Mouse (Mus musculus): Measurements from ENCODE around the gene Kcnab1. TPM values are rescaled to one million over a fixed set of nuclear protein-coding genes. Genes with fewer than 3 reads are reported as not detected.

Kcnab1 gene
- polyA plus RNA-seq, 1 experiment: 0.05 TPM

DNA sequence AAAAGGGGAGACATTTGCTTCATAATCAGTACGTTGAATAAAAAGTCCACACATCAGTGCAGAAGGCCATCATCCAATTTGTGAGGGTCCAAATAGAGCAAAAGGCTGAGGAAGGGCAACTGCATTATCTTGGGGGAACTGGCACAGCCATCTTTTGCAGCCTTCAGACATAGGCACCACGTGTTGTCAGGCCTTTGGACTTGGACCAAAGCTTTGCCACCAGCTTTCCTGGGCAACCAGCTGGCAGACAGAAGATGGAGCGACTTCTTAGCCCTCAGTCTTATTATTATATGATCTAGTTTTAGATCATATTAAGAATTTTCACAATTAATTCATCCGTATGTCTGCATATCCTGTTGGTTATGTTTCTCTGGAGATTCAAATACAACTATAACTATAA is 296.6 kb downstream of the Kcnab1 start:
- 69% methylated on average over 4 of the region's 4 CpGs for WGBS
- no peaks in the 10 kb centered on the region for H3K27me3 ChIP-seq (ENCODE audit: control insufficient read depth, insufficient read depth, low read length)
- H3K4me1 ChIP-seq (ENCODE audit: control insufficient read depth, insufficient read depth, insufficient read length, low read length): no peaks in the 10 kb centered on the region
- no peak overlapping the region for H3K27ac ChIP-seq (ENCODE audit: insufficient read depth, low read depth, low read length)
- no peaks in the 10 kb centered on the region for H3K36me3 ChIP-seq (ENCODE audit: control insufficient read depth, insufficient read depth, low read length)
- no peak overlapping the region for H3K4me3 ChIP-seq (ENCODE audit: low read depth, low read length)
- TF ChIP-seq CTCF (IDR thresholded peaks at IDR 0.05; ENCODE audit: extremely low read depth, insufficient read length, insufficient replicate concordance, low read depth, low read length): no peak
- TF ChIP-seq POLR2A (IDR thresholded peaks at IDR 0.05; ENCODE audit: low read depth, low read length): no peak

DNA sequence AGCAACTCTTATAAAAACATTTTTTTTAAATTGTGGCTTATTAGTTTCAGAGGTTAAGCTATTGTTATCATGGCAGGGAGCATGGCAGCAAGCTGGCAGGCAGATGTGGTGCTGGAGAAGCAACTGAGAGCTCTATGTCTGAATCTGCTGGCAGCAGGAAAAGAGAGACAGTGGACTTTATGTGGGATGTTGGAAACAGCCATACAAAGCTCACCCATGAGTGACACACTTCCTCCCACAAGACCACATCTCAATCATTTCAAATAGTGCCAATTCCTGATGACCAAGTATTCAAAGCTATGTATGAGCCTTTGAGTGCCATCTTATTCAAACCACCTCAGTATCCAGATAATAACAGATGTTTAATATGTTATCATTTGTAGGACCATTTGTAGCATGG is 298.7 kb downstream of the Kcnab1 start:
- no peaks in the 10 kb centered on the region for H3K36me3 ChIP-seq (ENCODE audit: control insufficient read depth, insufficient read depth, low read length)
- no peak for TF ChIP-seq CTCF (IDR thresholded peaks at IDR 0.05; ENCODE audit: extremely low read depth, insufficient read length, insufficient replicate concordance, low read depth, low read length)

DNA sequence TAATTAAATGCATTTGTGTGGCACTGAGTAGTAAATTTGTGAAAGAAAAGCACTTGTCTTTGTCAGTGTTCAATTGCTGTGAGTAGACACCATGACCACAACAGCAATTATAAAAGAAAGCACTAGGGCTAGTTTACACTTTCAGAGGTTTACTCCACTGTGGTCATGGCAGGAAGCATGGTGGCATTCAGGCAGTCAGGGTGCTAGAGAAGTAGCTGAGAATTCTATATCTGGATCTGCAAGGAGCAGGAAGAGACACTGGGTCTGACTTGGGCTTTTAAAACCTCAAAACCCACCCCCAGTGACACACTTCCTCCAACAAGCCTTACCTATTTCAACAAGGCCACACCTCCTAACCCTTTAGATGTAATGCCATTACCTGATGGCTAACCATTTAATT is 307.4 kb downstream of the Kcnab1 start:
- no peaks in the 10 kb centered on the region for H3K36me3 ChIP-seq (ENCODE audit: control insufficient read depth, insufficient read depth, low read length)
- no peak overlapping the region for H3K27ac ChIP-seq (ENCODE audit: insufficient read depth, low read depth, low read length)
- H3K4me1 ChIP-seq (ENCODE audit: control insufficient read depth, insufficient read depth, insufficient read length, low read length): no peaks in the 10 kb centered on the region
- TF ChIP-seq CTCF (IDR thresholded peaks at IDR 0.05; ENCODE audit: extremely low read depth, insufficient read length, insufficient replicate concordance, low read depth, low read length) (no peak), POLR2A (IDR thresholded peaks at IDR 0.05; ENCODE audit: low read depth, low read length) (no peak)
- H3K4me3 ChIP-seq (ENCODE audit: low read depth, low read length): no peak overlapping the region
- no peaks in the 10 kb centered on the region; the same call in 1 of the 2 replicates for H3K27me3 ChIP-seq (ENCODE audit: control insufficient read depth, insufficient read depth, low read length)

More for the DNA sequence above, 298.7 kb downstream of the Kcnab1 start:
- H3K27ac ChIP-seq (ENCODE audit: insufficient read depth, low read depth, low read length): no peak overlapping the region
- no peak overlapping the region for H3K4me3 ChIP-seq (ENCODE audit: low read depth, low read length)
- H3K4me1 ChIP-seq (ENCODE audit: control insufficient read depth, insufficient read depth, insufficient read length, low read length): no peaks in the 10 kb centered on the region
- H3K27me3 ChIP-seq (ENCODE audit: control insufficient read depth, insufficient read depth, low read length): no peaks in the 10 kb centered on the region

DNA sequence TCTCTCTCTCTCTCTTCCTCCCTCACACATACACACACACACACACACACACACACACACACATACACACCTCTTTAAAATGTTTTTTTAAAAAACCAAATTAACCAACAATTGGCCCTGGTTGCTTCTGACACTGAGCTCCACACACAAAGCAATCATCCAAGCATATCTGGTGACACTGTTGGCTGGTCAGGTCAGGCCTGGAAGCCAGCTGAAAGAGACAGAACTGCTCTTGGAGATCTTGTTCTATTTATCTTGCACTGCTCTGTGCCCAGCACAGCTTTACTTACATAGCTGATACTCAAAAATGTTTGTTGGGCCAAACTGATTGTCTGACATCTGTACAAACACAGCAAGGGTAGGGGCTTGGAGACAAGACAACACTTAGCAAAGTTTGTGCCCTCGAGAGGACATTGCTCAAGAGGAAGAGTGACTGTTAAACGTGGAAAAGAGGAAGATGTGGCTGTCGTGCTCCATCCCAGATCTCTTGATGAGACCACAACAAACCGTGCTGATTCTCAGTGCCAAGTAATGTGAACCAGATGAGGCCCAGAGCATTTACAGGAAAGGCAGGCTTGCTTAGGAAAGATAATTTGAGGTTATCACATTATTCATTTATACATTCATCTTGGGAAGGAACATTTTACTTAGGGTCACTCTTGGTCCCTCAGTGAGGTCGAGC is 308.9 kb downstream of the Kcnab1 start:
- no peak overlapping the region for H3K27ac ChIP-seq (ENCODE audit: insufficient read depth, low read depth, low read length)
- H3K4me1 ChIP-seq (ENCODE audit: control insufficient read depth, insufficient read depth, insufficient read length, low read length): no peaks in the 10 kb centered on the region
- no peak for TF ChIP-seq CTCF (IDR thresholded peaks at IDR 0.05; ENCODE audit: extremely low read depth, insufficient read length, insufficient replicate concordance, low read depth, low read length)
- no peak for TF ChIP-seq POLR2A (IDR thresholded peaks at IDR 0.05; ENCODE audit: low read depth, low read length)
- WGBS: 56% methylated on average over 5 of the region's 5 CpGs
- no peak overlapping the region for H3K4me3 ChIP-seq (ENCODE audit: low read depth, low read length)
- no peaks in the 10 kb centered on the region for H3K36me3 ChIP-seq (ENCODE audit: control insufficient read depth, insufficient read depth, low read length)
- no peaks in the 10 kb centered on the region; the same call in 1 of the 2 replicates for H3K27me3 ChIP-seq (ENCODE audit: control insufficient read depth, insufficient read depth, low read length)

DNA sequence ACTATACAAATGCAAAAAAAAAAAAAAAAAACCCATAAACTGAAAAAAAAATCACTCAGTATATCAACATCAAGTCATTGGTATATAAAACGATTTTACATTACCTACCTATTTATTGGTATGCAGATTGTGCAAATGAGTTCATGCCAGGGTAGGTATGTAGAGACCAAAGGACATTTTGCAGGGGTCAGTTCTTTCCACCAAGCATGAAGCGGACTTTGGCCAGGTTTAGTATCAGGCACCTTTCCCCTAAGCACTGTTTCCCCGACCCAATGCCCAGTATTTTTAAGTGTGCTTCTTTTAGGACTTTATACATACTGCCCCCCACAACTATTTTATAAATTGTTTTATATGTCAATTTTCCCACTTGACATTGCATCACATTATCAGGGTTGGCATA is 310.5 kb downstream of the Kcnab1 start:
- Histone ChIP-seq H3K4me3 (ENCODE audit: low read depth, low read length) (no peak overlapping the region), H3K36me3 (ENCODE audit: control insufficient read depth, insufficient read depth, low read length) (no peaks in the 10 kb centered on the region), H3K27ac (ENCODE audit: insufficient read depth, low read depth, low read length) (no peak overlapping the region), H3K4me1 (ENCODE audit: control insufficient read depth, insufficient read depth, insufficient read length, low read length) (no peaks in the 10 kb centered on the region), H3K27me3 (ENCODE audit: control insufficient read depth, insufficient read depth, low read length) (no peaks in the 10 kb centered on the region; the same call in 1 of the 2 replicates)
- TF ChIP-seq POLR2A (IDR thresholded peaks at IDR 0.05; ENCODE audit: low read depth, low read length) (no peak), CTCF (IDR thresholded peaks at IDR 0.05; ENCODE audit: extremely low read depth, insufficient read length, insufficient replicate concordance, low read depth, low read length) (no peak)
- 66% methylated on average over 3 of the region's 3 CpGs for WGBS
